ENCODE assay signal across 22 mouse cellular contexts in genomic region chr2:35952187-35952958, GRCm38 (mm10). TPM values are rescaled to one million over a fixed set of nuclear protein-coding genes. Genes with fewer than 3 reads are reported as not detected.
A peak's percentile ranks its signal among the peaks of the same experiment; 100 is the strongest.
DNase-seq lines count a peak whose midpoint lies in the region; ATAC-seq and TF ChIP-seq lines count a peak whose summit lies in the region.
"Had no signal": no experiment of that assay in that cellular context is flagged by ENCODE, and none has a peak within 500 bp of the region (broad histone marks: within the 10 kb centered on the region; RNA-seq: fewer than 3 reads in every experiment).

No protein-coding gene starts in this region.

- H3K4me3 ChIP-seq in forebrain, embryonic 14.5 days (ENCODE audit: low read depth, low read length): no peak overlapping the region
- H3K4me3 ChIP-seq in forebrain, embryonic 13.5 days: no peak overlapping the region
- H3K4me3 ChIP-seq in midbrain, embryonic 14.5 days (replicated peaks; ENCODE audit: low read depth, low read length): no peak overlapping the region
- no peak overlapping the region for H3K4me3 ChIP-seq in midbrain, embryonic 13.5 days (replicated peaks)
- H3K4me3 ChIP-seq in hindbrain, embryonic 14.5 days (replicated peaks; ENCODE audit: low read length): no peak overlapping the region
- no peak overlapping the region for H3K4me3 ChIP-seq in neural tube, embryonic 15.5 days (replicated peaks)
- H3K4me3 ChIP-seq in cerebellum, adult 2 months (replicated peaks; ENCODE audit: insufficient read depth, low read depth, low read length): no peak overlapping the region
- H3K4me3 ChIP-seq: embryonic facial prominence, embryonic 10.5 days; forebrain, embryonic 15.5 days; heart, embryonic 10.5 days; liver, embryonic 13.5 days had no signal

- H3K4me1 ChIP-seq in forebrain, embryonic 14.5 days (ENCODE audit: control insufficient read depth, insufficient read depth, low read length): 0 out of 2 replicates have a peak, but pooled peaks cover 5% of the 10 kb centered on the region
- H3K4me1 ChIP-seq in forebrain, embryonic 13.5 days: peaks cover 15% of the 10 kb centered on the region
- H3K4me1 ChIP-seq in midbrain, embryonic 14.5 days (ENCODE audit: control insufficient read depth, insufficient read depth, low read length): 0 out of 2 replicates have a peak, but pooled peaks cover 7% of the 10 kb centered on the region
- H3K4me1 ChIP-seq in midbrain, embryonic 13.5 days (replicated peaks): peaks cover 14% of the 10 kb centered on the region
- peaks cover 16% of the 10 kb centered on the region for H3K4me1 ChIP-seq in hindbrain, embryonic 14.5 days (replicated peaks; ENCODE audit: control insufficient read depth, insufficient read depth, low read length)
- H3K4me1 ChIP-seq in neural tube, embryonic 15.5 days: peaks cover 24% of the 10 kb centered on the region
- peaks cover 8% of the 10 kb centered on the region for H3K4me1 ChIP-seq in cerebellum, adult 2 months (ENCODE audit: control insufficient read depth, insufficient read depth, low read length)
- H3K4me1 ChIP-seq: heart, embryonic 10.5 days; liver, embryonic 13.5 days had no signal

- ATAC-seq in forebrain, embryonic 14.5 days: 0 out of 2 replicates have a peak, but pooled peaks have one; percentile 32
- no peak for ATAC-seq in forebrain, embryonic 13.5 days
- no peak for ATAC-seq in midbrain, embryonic 14.5 days (ENCODE audit: low FRiP score, low TSS enrichment)
- ATAC-seq in midbrain, embryonic 13.5 days: no peak
- ATAC-seq in hindbrain, embryonic 14.5 days (ENCODE audit: low FRiP score): peak; percentile 65; the same call in 1 of the 2 replicates
- ATAC-seq in neural tube, embryonic 15.5 days (ENCODE audit: low FRiP score): peak; percentile 80
- ATAC-seq: forebrain, embryonic 15.5 days; midbrain, embryonic 16.5 days had no signal

- H3K9me3 ChIP-seq in forebrain, embryonic 14.5 days (replicated peaks; ENCODE audit: control insufficient read depth, low read length): no peaks in the 10 kb centered on the region
- H3K9me3 ChIP-seq in forebrain, embryonic 13.5 days (replicated peaks): no peaks in the 10 kb centered on the region
- H3K9me3 ChIP-seq in midbrain, embryonic 14.5 days (ENCODE audit: control insufficient read depth, low read length): no peaks in the 10 kb centered on the region
- 0 out of 2 replicates have a peak, but pooled peaks cover 2% of the 10 kb centered on the region for H3K9me3 ChIP-seq in midbrain, embryonic 13.5 days
- H3K9me3 ChIP-seq in hindbrain, embryonic 14.5 days (ENCODE audit: control insufficient read depth, low read length): no peaks in the 10 kb centered on the region
- H3K9me3 ChIP-seq in neural tube, embryonic 15.5 days (replicated peaks): no peaks in the 10 kb centered on the region; the same call in 1 of the 2 replicates
- H3K9me3 ChIP-seq: forebrain, embryonic 15.5 days; G1E; liver, embryonic 13.5 days had no signal

- no peak for TF ChIP-seq CTCF in cerebellum, adult 2 months (IDR thresholded peaks at IDR 0.05; ENCODE audit: borderline replicate concordance, insufficient read depth, low read depth, low read length)

- 55% methylated on average over 16 of the region's 16 CpGs for WGBS in forebrain, embryonic 14.5 days
- WGBS in forebrain, embryonic 13.5 days: 58% methylated on average over 16 of the region's 16 CpGs
- WGBS in midbrain, embryonic 14.5 days: 67% methylated on average over 16 of the region's 16 CpGs
- 70% methylated on average over 16 of the region's 16 CpGs for WGBS in midbrain, embryonic 13.5 days
- WGBS in hindbrain, embryonic 14.5 days: 46% methylated on average over 16 of the region's 16 CpGs
- WGBS in neural tube, embryonic 15.5 days: 31% methylated on average over 16 of the region's 16 CpGs
- WGBS in cerebellum, adult 2 months: 45% methylated on average over 16 of the region's 16 CpGs

- H3K27me3 ChIP-seq in forebrain, embryonic 14.5 days (replicated peaks; ENCODE audit: control insufficient read depth, insufficient read depth, low read length): no peaks in the 10 kb centered on the region
- no peaks in the 10 kb centered on the region for H3K27me3 ChIP-seq in forebrain, embryonic 13.5 days
- no peaks in the 10 kb centered on the region for H3K27me3 ChIP-seq in midbrain, embryonic 14.5 days (ENCODE audit: control insufficient read depth, insufficient read depth, low read length)
- H3K27me3 ChIP-seq in midbrain, embryonic 13.5 days: no peaks in the 10 kb centered on the region
- no peaks in the 10 kb centered on the region for H3K27me3 ChIP-seq in hindbrain, embryonic 14.5 days (ENCODE audit: control insufficient read depth, insufficient read depth, low read length)
- H3K27me3 ChIP-seq in neural tube, embryonic 15.5 days (replicated peaks): no peaks in the 10 kb centered on the region
- H3K27me3 ChIP-seq in cerebellum, adult 2 months (ENCODE audit: control insufficient read depth, insufficient read depth, low read length): no peaks in the 10 kb centered on the region
- H3K27me3 ChIP-seq: forebrain, embryonic 15.5 days; liver, embryonic 13.5 days had no signal

- DNase-seq in forebrain, embryonic 14.5 days (ENCODE audit: low spot score): no peak
- peak; percentile 18 for DNase-seq in midbrain, embryonic 14.5 days
- DNase-seq in hindbrain, embryonic 14.5 days (ENCODE audit: low spot score): no peak
- DNase-seq in cerebellum, adult 2 months: no peak
- no peak for DNase-seq in urinary bladder, adult 18-20 months (ENCODE audit: low spot score in 2 of 2)
- DNase-seq: adrenal gland, postnatal 25 days; cerebellum, adult 9-10 months; kidney, adult 11 months; layer of hippocampus, postnatal 36 days; liver, embryonic 13.5 days; right cerebral cortex, postnatal 14 days; thymus, postnatal 36 days had no signal

- TF ChIP-seq POLR2A in cerebellum, adult 2 months (IDR thresholded peaks at IDR 0.05; ENCODE audit: borderline replicate concordance, insufficient read depth, low read length): no peak

- no peak overlapping the region for H3K4me2 ChIP-seq in forebrain, embryonic 14.5 days (ENCODE audit: low read length)
- no peak overlapping the region for H3K4me2 ChIP-seq in forebrain, embryonic 13.5 days
- H3K4me2 ChIP-seq in midbrain, embryonic 14.5 days (ENCODE audit: low read length): no peak overlapping the region
- no peak overlapping the region for H3K4me2 ChIP-seq in midbrain, embryonic 13.5 days (replicated peaks)
- no peak overlapping the region for H3K4me2 ChIP-seq in hindbrain, embryonic 14.5 days (replicated peaks)
- peak overlapping the region; percentile 23; the same call in 1 of the 2 replicates for H3K4me2 ChIP-seq in neural tube, embryonic 15.5 days
- H3K4me2 ChIP-seq: forebrain, embryonic 15.5 days; liver, embryonic 13.5 days had no signal

- H3K9ac ChIP-seq in forebrain, embryonic 14.5 days (ENCODE audit: low read length): no peak overlapping the region
- no peak overlapping the region for H3K9ac ChIP-seq in forebrain, embryonic 13.5 days
- H3K9ac ChIP-seq in midbrain, embryonic 14.5 days (replicated peaks; ENCODE audit: low read length): no peak overlapping the region
- no peak overlapping the region for H3K9ac ChIP-seq in midbrain, embryonic 13.5 days (replicated peaks)
- H3K9ac ChIP-seq in hindbrain, embryonic 14.5 days: no peak overlapping the region
- H3K9ac ChIP-seq in neural tube, embryonic 15.5 days (replicated peaks): no peak overlapping the region
- H3K9ac ChIP-seq: forebrain, embryonic 15.5 days; liver, embryonic 13.5 days had no signal

- no peaks in the 10 kb centered on the region for H3K36me3 ChIP-seq in forebrain, embryonic 14.5 days (ENCODE audit: control insufficient read depth, insufficient read depth, low read length)
- no peaks in the 10 kb centered on the region for H3K36me3 ChIP-seq in forebrain, embryonic 13.5 days (ENCODE audit: poor library complexity, severe bottlenecking)
- H3K36me3 ChIP-seq in midbrain, embryonic 14.5 days (ENCODE audit: control insufficient read depth, insufficient read depth, low read length): no peaks in the 10 kb centered on the region
- H3K36me3 ChIP-seq in midbrain, embryonic 13.5 days: no peaks in the 10 kb centered on the region
- H3K36me3 ChIP-seq in hindbrain, embryonic 14.5 days (replicated peaks; ENCODE audit: control insufficient read depth, insufficient read depth): no peaks in the 10 kb centered on the region
- H3K36me3 ChIP-seq in neural tube, embryonic 15.5 days: no peaks in the 10 kb centered on the region
- H3K36me3 ChIP-seq: embryonic facial prominence, embryonic 10.5 days; forebrain, embryonic 15.5 days; G1E; heart, embryonic 10.5 days; liver, embryonic 13.5 days had no signal

- H3K27ac ChIP-seq in forebrain, embryonic 14.5 days (ENCODE audit: low read depth, low read length): no peak overlapping the region
- H3K27ac ChIP-seq in forebrain, embryonic 13.5 days: no peak overlapping the region
- H3K27ac ChIP-seq in midbrain, embryonic 14.5 days (replicated peaks; ENCODE audit: low read depth, low read length): no peak overlapping the region
- H3K27ac ChIP-seq in midbrain, embryonic 13.5 days: no peak overlapping the region
- H3K27ac ChIP-seq in hindbrain, embryonic 14.5 days: no peak overlapping the region
- peak overlapping the region; percentile 54 for H3K27ac ChIP-seq in neural tube, embryonic 15.5 days (replicated peaks)
- no peak overlapping the region for H3K27ac ChIP-seq in cerebellum, adult 2 months (ENCODE audit: insufficient read depth, low read length)
- H3K27ac ChIP-seq: embryonic facial prominence, embryonic 10.5 days; forebrain, embryonic 15.5 days; heart, embryonic 10.5 days; kidney, postnatal 0 days; liver, embryonic 13.5 days; macrophage had no signal

RNA-seq across cellular contexts. Expression of gene Ttll11, which starts 27.3 kb away (rescaled TPM):
- polyA plus RNA-seq in forebrain, embryonic 14.5 days (2014; fragmentation: Nextera tagmentation; extraction: Ambion mirVana): 2.4 and 3.1 TPM in 2 replicates
- polyA plus RNA-seq in forebrain, embryonic 13.5 days (2015; fragmentation: Nextera tagmentation; extraction: Ambion mirVana): 1.8 and 2.2 TPM in 2 replicates
- 5.1 and 6.4 TPM in 2 replicates for polyA plus RNA-seq in midbrain, embryonic 14.5 days (2014; fragmentation: Nextera tagmentation; extraction: Ambion mirVana)
- polyA plus RNA-seq in midbrain, embryonic 13.5 days (2015; fragmentation: Nextera tagmentation; extraction: Ambion mirVana): 2.9 and 4.3 TPM in 2 replicates
- polyA plus RNA-seq in hindbrain, embryonic 14.5 days (2014; fragmentation: Nextera tagmentation; extraction: Ambion mirVana): 6.6 and 7.9 TPM in 2 replicates
- polyA plus RNA-seq in neural tube, embryonic 15.5 days (2015; fragmentation: Nextera tagmentation; extraction: Ambion mirVana): 4.5 and 5.7 TPM in 2 replicates
- 21.4 and 24.0 TPM in 2 replicates for polyA plus RNA-seq in cerebellum, adult 2 months (2012; rRNA removed)

Comparison
In these comparisons a context has a peak if more than half of its experiments do, and no peak if none do; other contexts are left out.
1. ATAC-seq: peak in forebrain, embryonic 14.5 days (single experiment), hindbrain, embryonic 14.5 days (single experiment) and neural tube, embryonic 15.5 days (single experiment); none in forebrain, embryonic 13.5 days (single experiment), midbrain, embryonic 14.5 days (single experiment) and midbrain, embryonic 13.5 days (single experiment).